Mouse (Mus musculus) left cerebral cortex, adult 8-10 months (tissue): ENCODE measurements around the gene Dpysl4. TPM values are rescaled to one million over a fixed set of nuclear protein-coding genes. Genes with fewer than 3 reads are reported as not detected.

Experiments
- DNase-seq, 2 experiments: peaks; one replicate each; pipeline ENCODE4 v3.0.0; 2022; ENCODE audit warnings: low spot score in 2 of 2
- total RNA-seq, 4 experiments: library from RNA; stranded (reverse); gene quantifications; 2 replicates each; pipeline ENCODE4 v1.2.4; 2022

Dpysl4 gene
- total RNA-seq, 4 experiments from 2014 or later: 45.5 to 50.1 (median 46.9) TPM

- DNase-seq: no peak
Measured at GRCm38 (mm10) chr7:139095282-139095681, 9.5 kb downstream of the Dpysl4 start.

DNA sequence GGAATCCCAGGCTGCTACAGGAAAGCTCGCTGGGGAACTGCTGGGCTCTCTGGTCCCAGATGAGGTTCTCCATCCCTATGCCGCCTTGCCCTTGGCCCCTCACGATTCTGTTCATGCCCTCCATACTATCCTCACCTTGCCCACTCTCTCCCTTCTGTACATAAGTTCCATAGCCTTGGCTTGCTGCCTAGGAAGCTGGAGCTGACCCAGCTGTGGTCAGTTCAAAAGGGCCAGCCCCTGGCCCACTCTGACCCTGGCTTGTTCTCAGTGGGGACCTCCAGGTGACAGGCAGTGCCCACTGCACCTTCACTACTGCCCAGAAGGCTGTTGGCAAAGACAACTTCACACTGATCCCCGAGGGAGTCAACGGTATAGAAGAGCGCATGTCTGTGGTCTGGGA lies 10.6 kb downstream of the Dpysl4 start:
- no peak for DNase-seq

DNA sequence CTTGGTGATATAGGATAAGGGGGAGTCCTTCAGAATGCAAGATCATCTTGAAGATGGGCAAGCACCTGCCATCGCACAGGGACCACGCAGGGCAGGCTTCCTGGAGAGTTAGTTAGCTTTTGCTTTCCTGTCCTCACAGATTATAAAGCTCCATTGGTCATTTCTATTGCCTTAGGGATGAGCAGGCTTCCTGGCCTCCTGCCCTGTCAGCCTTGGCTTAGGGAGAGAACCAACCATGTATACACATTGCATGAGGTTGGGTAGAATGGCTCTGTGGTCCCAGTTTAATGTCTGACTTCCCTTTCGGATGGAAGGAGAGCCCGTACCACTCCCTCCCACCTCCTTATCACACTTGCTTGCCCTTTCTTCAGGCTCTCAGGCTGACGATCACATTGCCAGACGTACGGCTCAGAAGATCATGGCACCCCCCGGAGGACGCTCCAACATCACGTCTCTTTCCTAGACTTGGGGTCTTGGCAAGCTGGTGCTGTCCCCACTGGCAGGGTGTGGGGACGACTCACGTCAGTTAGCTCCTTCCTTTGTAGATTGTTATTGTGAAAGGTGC lies 14.8 kb downstream of the Dpysl4 start:
- DNase-seq: no peak

GRCm38 (mm10) chr7:139101286-139101804 lies 15.5 kb downstream of the Dpysl4 start:
- peak in 1 of 2 experiments; percentile 40 for DNase-seq

- peak in 1 of 2 experiments; percentile 52 for DNase-seq
Measured at GRCm38 (mm10) chr7:139101826-139102225, 16.0 kb downstream of the Dpysl4 start.

GRCm38 (mm10) chr7:139103960-139104381 lies 18.2 kb downstream of the Dpysl4 start:
- DNase-seq: peak in 1 of 2 experiments; percentile 19

DNA sequence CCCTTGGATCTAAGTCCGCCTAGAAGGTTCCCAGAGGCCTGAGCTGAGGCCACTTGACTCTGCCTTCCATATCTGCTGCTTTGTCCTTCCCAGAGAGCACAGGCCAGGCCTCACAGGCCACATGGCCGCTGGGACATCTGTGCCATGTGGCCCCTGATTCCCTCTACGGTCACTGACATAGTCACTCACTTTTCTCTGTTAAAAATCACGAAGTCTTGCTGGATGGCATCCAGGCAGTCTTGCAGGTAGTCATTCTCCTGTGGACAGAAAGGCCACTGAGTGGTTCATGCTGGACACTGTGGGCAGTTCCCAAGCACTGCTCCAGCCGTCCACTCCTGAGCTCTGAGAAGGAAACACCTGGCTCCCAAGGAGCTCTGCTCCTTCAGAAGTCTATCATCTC lies 19.3 kb downstream of the Dpysl4 start:
- no peak for DNase-seq

DNA sequence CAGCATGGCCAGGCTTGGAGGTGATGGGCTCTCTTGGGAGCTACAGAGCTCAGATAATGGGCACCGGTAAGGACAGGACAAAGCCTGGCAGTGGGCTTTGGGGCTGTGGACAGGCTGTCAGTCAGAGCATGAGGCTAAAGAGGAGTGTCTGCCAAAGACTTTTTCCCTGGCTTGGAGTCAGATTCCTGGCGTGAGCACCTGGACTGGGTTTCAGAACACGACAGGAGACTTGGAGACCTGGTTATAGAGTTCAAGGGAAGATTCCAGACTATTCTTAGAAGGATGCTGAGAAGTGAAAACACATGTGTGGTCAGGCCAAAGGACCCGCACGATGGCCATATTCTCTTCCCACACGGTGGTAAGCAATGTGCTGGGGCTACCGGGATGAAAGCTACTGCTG lies 19.9 kb downstream of the Dpysl4 start:
- no peak for DNase-seq

GRCm38 (mm10) chr7:139107908-139108650 lies 22.3 kb downstream of the Dpysl4 start:
- DNase-seq: peak in 1 of 2 experiments; percentile 66

DNA sequence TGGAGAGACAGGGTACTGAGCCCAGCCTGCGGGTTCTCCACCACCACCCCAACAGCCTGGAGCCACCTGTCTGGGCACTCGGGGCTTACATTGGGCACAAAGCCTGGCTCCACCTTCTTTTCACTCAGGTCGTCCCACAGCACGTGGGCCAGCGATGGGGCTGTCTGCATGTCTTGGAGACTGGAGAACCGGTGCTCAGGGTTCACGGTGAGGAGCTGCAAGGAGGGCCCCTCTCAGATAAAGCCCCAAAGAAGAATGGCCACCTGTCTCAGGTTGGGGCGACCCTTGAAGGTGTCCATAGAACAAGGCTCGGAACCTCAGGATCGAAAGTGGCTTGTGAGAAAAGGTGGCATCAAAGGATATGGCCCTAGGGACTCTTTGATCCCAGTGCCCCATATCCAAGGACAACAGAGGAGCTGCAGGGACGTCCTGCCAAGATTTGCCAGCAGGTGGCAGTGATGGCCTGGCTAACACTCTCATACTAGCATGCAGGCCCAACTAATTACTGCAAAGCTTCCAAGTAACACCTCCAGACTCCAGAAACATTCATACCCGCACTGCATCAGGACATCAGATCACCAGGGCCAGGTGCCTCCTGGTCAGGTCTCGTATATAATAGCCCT lies 33.5 kb downstream of the Dpysl4 start:
- peak; percentile 67 to 89 for DNase-seq

DNA sequence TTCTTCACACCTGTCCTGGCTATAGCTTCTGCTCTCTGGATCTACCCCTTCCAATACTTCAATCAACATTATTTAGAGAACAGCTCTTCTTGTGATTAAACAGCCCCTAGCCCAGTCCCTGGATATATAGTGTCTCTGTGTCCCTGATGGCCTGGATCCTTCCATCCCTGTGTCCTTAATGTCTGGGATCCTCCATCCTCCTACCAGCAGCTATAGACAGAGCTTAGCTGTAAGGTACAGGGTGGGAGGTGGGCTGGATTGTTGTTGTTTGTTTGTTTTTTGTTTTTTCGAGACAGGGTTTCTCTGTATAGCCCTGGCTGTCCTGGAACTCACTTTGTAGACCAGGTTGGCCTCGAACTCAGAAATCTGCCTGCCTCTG lies 34.0 kb downstream of the Dpysl4 start:
- DNase-seq: no peak

DNA sequence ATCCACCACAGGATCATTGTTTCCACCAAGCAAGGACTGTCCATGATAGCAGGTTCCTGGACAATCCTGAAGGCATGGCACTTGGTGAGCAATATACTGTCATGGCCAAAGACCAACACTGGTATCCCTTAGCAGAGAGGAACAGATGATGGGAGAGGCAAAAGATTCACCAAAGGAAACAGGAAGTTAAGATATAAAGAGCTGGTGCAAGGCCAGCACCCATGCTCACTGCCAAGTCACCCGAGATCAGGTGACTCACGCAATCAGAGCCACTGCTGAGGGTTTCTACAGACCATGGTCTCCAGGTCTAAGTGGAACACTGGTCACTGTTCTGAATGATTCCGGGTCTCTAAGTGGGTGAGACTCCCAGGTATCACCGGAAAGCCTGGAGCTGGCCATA lies 40.1 kb downstream of the Dpysl4 start:
- no peak for DNase-seq

DNA sequence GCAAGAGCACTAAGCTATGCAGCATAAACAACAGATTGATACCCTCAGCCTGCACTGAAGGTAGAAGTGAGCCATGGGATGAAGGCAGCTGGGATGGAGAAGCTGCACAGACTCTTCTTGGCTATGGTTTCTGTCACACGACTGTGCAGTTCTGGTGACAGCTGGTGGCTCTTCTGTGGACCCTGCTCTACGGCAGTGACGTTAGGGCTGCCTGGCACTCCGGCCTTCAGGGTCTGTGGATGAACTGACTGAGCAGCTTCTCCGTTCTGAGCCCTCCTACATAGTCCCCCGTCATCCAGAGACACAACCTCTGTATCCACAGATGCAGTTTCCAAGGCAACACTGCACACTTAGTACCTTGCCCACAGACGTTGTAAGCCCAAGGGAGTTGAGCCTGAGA lies 40.7 kb downstream of the Dpysl4 start:
- no peak for DNase-seq

- DNase-seq: no peak
Measured at GRCm38 (mm10) chr7:139128994-139129393, 43.2 kb downstream of the Dpysl4 start.

GRCm38 (mm10) chr7:139130361-139130760 lies 44.6 kb downstream of the Dpysl4 start:
- no peak for DNase-seq

DNA sequence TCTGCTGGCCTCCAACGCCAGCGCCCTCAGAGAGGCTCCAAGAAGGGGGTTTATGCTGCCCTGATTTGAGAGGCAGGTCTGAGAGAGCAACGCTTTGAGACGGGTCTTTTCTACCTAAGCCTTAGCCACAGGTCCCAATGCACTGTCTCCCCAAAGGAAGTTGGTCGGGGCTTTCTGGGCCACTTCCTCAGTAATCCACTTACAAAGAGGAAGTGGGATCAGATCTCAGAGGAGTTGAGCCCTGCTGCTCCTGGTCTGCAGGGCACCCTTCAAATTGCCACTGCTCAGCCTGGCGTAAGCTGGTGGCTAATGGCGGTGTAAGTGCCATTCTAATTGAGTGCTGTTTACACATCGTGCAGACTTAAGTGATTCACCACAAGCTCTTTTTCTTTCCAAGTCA lies 45.7 kb downstream of the Dpysl4 start:
- no peak for DNase-seq

DNA sequence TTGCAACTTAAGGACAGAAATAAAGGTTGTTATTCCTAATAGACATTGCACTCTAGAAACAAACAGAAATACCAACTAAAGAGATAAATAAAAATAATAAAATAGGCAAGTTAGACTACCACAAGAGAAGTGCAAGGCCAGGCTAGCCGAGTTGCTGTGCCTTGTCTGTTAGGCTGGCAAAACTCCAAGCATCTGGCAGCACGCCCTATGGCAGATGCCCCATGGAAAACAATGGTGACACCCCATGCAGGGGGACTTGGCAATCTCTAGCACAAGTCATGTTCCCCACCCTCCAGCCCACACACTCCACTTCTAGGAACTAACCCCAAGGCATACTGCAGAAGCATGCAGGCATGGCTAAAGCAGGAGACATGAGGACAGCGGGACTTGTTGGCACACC lies 47.6 kb downstream of the Dpysl4 start:
- DNase-seq: no peak

GRCm38 (mm10) chr7:139135236-139135635 lies 49.4 kb downstream of the Dpysl4 start:
- DNase-seq: no peak

GRCm38 (mm10) chr7:139136906-139137491 lies 51.2 kb downstream of the Dpysl4 start:
- DNase-seq: peak in 1 of 2 experiments; percentile 61

GRCm38 (mm10) chr7:139139921-139140461 lies 54.2 kb downstream of the Dpysl4 start:
- DNase-seq: no peak

DNA sequence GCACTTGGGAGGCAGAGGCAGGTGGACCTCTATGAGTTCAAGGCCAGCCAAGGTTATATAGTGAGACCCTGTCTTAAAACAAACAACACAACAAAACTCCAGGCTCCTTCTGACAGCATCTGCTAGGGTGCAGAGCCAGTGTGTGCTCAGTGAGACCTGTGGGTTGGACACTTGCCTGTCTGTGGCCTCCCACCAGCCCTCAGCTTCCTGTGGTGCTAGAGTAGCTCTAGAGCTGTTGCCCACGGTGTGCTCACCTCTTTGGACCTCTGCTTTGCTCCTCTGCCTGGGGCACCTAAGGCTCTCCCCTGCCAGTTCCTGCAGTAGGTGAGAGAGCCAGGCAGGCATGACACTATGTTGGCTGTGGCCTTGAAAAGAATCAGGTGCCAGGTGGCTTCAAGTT lies 58.0 kb downstream of the Dpysl4 start:
- no peak for DNase-seq

DNA sequence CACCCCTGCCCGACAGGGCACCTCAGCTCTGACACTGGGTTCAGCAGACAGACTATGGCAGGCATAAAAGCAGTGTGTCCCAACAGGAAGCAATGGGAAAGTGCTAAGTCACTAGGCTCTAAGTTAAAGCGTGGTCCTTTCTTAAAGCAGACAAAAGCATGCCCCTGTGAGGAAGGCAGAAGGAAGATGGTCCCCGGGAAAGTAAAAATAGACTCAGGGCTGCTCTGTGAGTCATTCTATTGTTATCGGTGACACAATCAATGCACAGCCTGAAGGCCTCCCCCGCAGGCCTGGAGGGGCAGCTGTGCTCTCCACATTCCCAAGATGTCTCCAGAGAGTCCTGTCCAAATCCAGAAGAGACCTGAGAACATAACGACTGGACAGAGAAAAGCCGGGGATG lies 60.1 kb downstream of the Dpysl4 start:
- DNase-seq: no peak
